Mouse (Mus musculus): ENCODE results near the gene Aqp2.

Aqp2 gene

DNA sequence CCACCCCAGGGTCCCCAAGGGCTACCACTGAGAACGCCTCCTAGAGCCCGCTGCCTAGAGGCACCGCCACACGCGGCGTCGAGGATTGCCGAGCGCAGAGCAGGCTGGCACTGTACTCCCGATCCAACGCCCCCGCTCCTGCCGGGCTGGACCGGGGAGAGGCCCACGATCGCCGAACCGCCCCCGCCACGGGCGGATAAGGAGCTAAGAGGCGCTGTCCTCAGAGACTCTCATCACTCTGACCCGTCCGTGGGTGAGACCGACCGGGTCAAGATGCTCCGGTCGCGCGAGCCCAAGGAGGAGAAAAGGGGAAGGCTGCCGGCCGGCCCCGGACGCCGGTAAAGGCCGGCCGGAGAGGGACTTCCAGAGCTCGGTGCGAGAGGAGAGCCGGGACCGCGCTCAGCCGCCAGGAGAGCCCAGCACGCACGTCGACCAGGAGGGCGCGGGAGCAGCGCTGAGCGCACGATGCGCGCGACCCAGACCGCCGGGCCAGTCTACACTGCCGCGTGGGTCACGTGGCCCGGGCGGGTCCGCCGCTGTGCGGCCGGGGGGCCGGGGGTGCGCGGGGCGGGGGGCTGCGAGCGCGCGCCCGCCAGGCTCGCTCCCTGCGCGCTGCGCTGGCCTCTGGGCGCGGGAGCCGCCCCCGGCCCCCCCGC, 11.7 kb downstream of the Aqp2 start, which contains the start of gene Aqp5:
Gene Aqp5 (plus strand): TSS at position 354 of the 656 bp plus-strand sequence.
- no peak for DNase-seq

- DNase-seq = no peak
Observed at GRCm38 (mm10) chr15:99592177-99592576, 13.3 kb downstream of the Aqp2 start.

DNA sequence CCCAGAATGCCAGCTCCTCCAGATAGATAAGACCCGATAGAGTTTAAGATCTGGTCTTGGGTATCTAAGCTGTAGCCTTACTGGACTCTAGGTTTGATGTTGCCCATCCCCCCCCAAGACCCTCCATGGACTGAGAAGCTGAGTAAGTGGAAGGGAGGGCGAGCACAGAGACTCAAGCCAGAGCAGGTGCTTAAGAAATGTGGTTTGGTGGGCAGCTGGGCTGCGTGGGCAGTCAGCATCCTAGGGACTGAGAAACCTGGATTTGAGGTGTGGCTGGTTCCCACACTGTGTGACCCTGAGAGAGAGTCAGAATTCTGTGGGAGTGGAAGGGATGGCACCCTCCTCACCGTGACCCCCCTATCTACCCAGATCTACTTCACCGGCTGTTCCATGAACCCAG, 14.0 kb downstream of the Aqp2 start:
- no peak for DNase-seq

GRCm38 (mm10) chr15:99594951-99595350, 16.1 kb downstream of the Aqp2 start:
- DNase-seq = no peak

DNA sequence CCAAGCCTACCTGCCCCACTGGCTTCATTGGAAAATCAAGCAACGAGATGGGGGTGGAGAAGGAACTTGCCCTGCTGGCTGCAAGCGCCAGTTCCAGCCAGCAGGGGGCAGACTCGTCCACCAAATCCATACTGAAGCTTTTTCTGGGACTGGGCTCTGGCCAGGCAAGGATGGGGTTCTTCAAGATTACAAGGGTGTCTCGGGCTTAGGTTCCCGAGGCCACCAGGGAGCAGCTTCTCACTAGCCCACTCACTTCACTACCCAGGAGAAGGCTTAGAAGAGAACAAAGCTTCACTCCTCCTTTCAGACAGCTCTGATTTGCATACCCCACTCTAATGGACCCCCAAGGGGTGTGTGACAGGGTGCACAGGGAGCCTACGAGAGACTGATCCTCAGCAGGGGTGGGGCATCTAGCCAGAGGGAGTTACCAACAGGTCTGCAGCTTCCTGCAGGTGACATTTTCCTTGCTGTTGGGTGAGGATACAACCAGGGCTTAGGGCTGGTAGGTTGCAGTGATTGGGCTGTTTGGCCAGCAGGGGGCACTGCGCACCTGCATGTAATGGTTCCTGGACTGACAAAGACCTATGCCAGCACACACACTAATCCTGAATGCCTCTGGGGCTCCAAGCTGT, 17.3 kb downstream of the Aqp2 start:
- peak; percentile 73 for DNase-seq

DNA sequence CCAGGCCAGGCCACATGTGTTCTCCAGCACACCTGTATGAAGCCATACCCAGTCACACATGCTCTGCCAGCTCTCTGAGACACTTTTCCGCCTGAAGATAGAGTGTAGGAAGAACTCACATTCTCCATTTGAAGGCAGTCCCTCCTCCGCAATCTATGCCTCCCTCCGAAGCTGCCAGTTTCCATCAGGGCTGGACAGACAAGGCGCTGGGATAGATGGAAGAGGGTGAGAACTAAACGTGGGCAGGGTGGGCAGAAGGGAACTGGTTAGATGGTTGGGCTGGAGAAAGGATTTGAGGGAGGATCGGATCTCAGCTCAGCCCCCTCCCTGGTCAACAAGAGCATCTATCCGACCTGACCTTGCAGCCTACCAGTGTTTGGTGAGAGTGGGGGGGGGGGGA, 18.0 kb downstream of the Aqp2 start:
- DNase-seq = no peak

GRCm38 (mm10) chr15:99597596-99597995, 18.7 kb downstream of the Aqp2 start:
- no peak for DNase-seq

GRCm38 (mm10) chr15:99599245-99600070, 20.6 kb downstream of the Aqp2 start:
- no peak for DNase-seq

GRCm38 (mm10) chr15:99600986-99601822, 22.3 kb downstream of the Aqp2 start, which contains the start of gene Aqp6:
TSS of gene Aqp6 (plus strand) at chr15:99601400.
- DNase-seq = no peak

GRCm38 (mm10) chr15:99601823-99602120, 22.9 kb downstream of the Aqp2 start:
- no peak for DNase-seq

GRCm38 (mm10) chr15:99602206-99602820, 23.5 kb downstream of the Aqp2 start:
- DNase-seq = no peak

GRCm38 (mm10) chr15:99603216-99603615, 24.4 kb downstream of the Aqp2 start:
- no peak for DNase-seq

DNA sequence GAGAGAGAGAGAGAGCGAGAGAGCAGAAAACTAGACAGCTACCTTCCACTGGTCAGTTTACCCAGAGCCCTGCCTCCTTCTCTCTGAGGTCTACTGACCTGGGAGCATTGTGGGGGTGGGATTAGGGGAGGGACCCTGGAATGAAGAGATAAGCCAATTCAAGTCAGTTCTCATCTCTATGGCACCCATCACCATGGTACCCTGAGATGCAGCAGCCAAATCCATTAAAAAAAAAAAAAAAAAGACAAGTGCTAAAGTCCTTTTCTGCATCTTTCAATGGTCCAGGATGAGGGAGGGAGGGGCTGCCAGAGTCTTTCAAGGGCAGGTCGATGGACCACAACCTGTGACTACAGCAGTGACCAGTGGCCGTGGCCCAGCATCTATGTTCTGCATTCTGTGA, 26.7 kb downstream of the Aqp2 start:
- DNase-seq = no peak

- DNase-seq = no peak
Observed at GRCm38 (mm10) chr15:99606515-99606914, 27.7 kb downstream of the Aqp2 start.

- DNase-seq = no peak
Observed at GRCm38 (mm10) chr15:99607388-99608113, 28.7 kb downstream of the Aqp2 start.

GRCm38 (mm10) chr15:99608382-99609125, 29.7 kb downstream of the Aqp2 start:
- no peak for DNase-seq

- no peak for DNase-seq
Observed at GRCm38 (mm10) chr15:99611563-99611962, 32.7 kb downstream of the Aqp2 start.

DNA sequence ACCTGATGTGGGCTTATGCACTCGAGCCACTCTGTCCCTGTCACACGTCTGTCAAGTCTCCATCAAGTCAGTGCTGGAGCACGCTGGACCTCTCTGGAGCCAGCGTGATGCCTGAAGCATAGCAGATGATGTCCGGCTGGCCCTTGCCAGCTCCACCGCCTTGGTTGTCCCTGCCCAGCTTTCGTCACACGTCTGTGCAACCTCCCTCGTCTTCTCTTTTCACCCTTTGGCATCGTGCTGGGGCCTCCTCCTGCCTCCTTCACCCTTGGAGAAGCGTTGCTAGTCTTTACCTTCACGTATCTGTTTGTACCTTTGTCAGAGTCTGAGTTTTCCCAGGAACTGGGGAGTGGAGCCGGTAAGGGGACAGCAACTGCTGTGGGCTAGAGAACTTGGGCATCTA, 35.4 kb downstream of the Aqp2 start:
- no peak for DNase-seq

DNA sequence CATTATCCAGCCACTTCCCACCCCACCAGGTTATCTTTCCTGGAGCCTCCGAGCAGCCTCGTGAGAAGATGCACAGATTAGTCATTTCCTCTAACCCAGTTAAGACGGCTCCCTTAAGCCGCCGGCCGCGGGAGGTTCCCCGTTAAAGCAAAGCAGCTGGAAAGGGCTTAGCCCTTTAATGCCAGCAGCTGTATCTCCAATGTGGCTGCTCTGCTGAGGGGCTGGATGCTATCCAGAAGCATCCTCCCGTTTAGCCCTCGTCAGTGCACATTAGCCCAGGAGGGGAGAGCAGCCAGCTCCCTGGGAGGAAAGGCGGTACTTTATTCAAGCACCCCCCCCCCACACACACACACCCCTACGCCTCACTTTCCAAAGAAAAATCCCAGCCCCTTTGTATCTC, 35.9 kb downstream of the Aqp2 start:
- no peak for DNase-seq

- DNase-seq = no peak
Observed at GRCm38 (mm10) chr15:99615246-99615645, 36.4 kb downstream of the Aqp2 start.

DNA sequence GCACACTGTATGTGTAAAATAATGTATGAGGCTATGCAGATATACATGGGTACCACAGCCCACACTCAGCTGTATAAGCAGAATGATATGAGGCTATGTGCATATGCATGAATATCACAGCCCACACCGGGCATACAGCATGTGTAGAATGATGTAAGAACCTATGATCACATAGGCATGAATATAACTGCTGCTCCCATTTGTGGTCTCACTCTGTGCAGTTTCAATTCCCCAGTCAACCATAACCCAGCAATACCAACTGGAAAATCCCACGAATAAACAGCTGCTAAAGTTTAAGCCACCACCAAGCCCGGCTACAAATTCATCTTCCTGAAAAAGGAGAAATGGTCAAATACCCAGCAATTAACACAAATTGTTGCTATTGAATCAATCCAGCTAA, 39.7 kb downstream of the Aqp2 start:
- DNase-seq = no peak
